Mouse (Mus musculus) liver, embryonic 16.5 days (tissue): ENCODE data around the gene Peak1. TPM values are rescaled to one million over a fixed set of nuclear protein-coding genes. Genes with fewer than 3 reads are reported as not detected.

Source experiments
- ATAC-seq: fragments of 200-750 bp; cut with Nextera tagmentation; 2 replicates; pipeline ENCODE4 v1.8.0; 2017; ENCODE audit warnings: low read depth, mild to moderate bottlenecking, moderate number of reproducible peaks, moderate library complexity
- H3K27ac ChIP-seq: fragments of 300-500 bp; sonication (generic); 2 replicates; pipeline ENCODE4 v1.5.1; 2014; ENCODE audit warnings: mild to moderate bottlenecking, low read length
- H3K27me3 ChIP-seq: fragments of 300-500 bp; sonication (generic); 2 replicates; pipeline ENCODE4 v1.6.1; 2014; ENCODE audit warnings: low read depth, low read length, mixed read lengths; ENCODE audit not compliant: control insufficient read depth, insufficient read depth
- H3K36me3 ChIP-seq: fragments of 300-500 bp; sonication (generic); 2 replicates; pipeline ENCODE4 v1.6.1; 2014; ENCODE audit warnings: mild to moderate bottlenecking; ENCODE audit not compliant: control insufficient read depth, insufficient read depth
- H3K4me1 ChIP-seq: fragments of 300-500 bp; sonication (generic); 2 replicates; pipeline ENCODE4 v1.6.1; 2014; ENCODE audit warnings: low read depth, low read length, mixed read lengths; ENCODE audit not compliant: control insufficient read depth
- H3K4me2 ChIP-seq: fragments of 300-500 bp; sonication (generic); 2 replicates; pipeline ENCODE4 v1.6.1; 2014; ENCODE audit warnings: low read depth, low read length, mixed read lengths
- H3K4me3 ChIP-seq: fragments of 300-500 bp; sonication (generic); 2 replicates; pipeline ENCODE4 v1.5.1; 2014; ENCODE audit warnings: low read depth, mild to moderate bottlenecking, low read length
- H3K9ac ChIP-seq: fragments of 300-500 bp; sonication (generic); 2 replicates; pipeline ENCODE4 v1.6.1; 2014; ENCODE audit warnings: low read depth, low read length
- H3K9me3 ChIP-seq: fragments of 300-500 bp; sonication (generic); replicated peaks from 2 replicates; pipeline ENCODE4 v1.6.1; 2016; ENCODE audit warnings: low read length; ENCODE audit not compliant: control insufficient read depth
- WGBS: fragments of 180-500 bp; shearing (Covaris S2); extraction: QIAGEN DNeasy Blood & Tissue Kit; methylation state at CpG from one replicate; pipeline ENCODE4 v1.1.7; 2014; ENCODE audit not compliant: insufficient replicate concordance; 5-methylcytosine and 5-hydroxymethylcytosine counted together
- polyA plus RNA-seq: library from polyadenylated mRNA; unstranded; fragments of >200 nt; fragmentation: Nextera tagmentation; extraction: Ambion mirVana; gene quantifications from 2 replicates; pipeline ENCODE4 v1.2.1, GENCODE M21; 2015

Peak1 gene
- polyA plus RNA-seq, 1 experiment from 2014 or later: 2.8 TPM

GRCm38 (mm10) chr9:56207083-56207482 is 210.8 kb downstream of the Peak1 start:
- Histone ChIP-seq H3K27me3 (no peaks in the 10 kb centered on the region), H3K9ac (no peak overlapping the region), H3K36me3 (no peaks in the 10 kb centered on the region), H3K4me1 (no peaks in the 10 kb centered on the region), H3K27ac (no peak overlapping the region), H3K4me3 (no peak overlapping the region), H3K9me3 (no peaks in the 10 kb centered on the region), H3K4me2 (no peak overlapping the region)
- WGBS: 41% methylated on average over 10 of the region's 10 CpGs
- ATAC-seq: no peak

- Histone ChIP-seq H3K9ac (no peak overlapping the region), H3K4me1 (no peaks in the 10 kb centered on the region), H3K9me3 (no peaks in the 10 kb centered on the region), H3K27me3 (no peaks in the 10 kb centered on the region), H3K27ac (no peak overlapping the region), H3K4me2 (no peak overlapping the region), H3K4me3 (no peak overlapping the region), H3K36me3 (no peaks in the 10 kb centered on the region)
- WGBS: 79% methylated on average over 11 of the region's 11 CpGs
- ATAC-seq: no peak
Observed at GRCm38 (mm10) chr9:56205336-56205735, 212.5 kb downstream of the Peak1 start.

DNA sequence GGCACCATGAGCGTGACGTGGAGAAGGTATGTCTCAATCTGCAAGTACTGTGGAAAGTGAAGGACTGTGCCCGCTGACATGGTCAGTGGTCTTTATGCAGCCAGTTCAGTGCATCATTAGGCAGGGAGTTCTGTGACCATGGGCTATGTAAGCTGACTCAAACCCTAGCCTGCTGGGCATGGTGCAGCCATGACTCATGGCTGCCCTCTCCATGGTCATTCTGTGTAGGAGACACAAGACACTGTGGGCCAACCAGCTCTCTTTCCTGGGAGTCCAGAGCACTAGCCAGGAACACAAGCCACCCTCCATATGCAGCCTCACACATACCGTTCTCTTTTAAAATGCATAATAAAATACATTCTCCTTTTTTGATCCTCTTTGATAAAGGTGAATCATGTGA is 213.6 kb downstream of the Peak1 start:
- Histone ChIP-seq H3K27ac (no peak overlapping the region), H3K27me3 (no peaks in the 10 kb centered on the region), H3K4me3 (no peak overlapping the region), H3K4me1 (no peaks in the 10 kb centered on the region), H3K9me3 (no peaks in the 10 kb centered on the region), H3K9ac (no peak overlapping the region), H3K36me3 (no peaks in the 10 kb centered on the region), H3K4me2 (no peak overlapping the region)
- WGBS: 74% methylated on average over 4 of the region's 4 CpGs
- no peak for ATAC-seq

DNA sequence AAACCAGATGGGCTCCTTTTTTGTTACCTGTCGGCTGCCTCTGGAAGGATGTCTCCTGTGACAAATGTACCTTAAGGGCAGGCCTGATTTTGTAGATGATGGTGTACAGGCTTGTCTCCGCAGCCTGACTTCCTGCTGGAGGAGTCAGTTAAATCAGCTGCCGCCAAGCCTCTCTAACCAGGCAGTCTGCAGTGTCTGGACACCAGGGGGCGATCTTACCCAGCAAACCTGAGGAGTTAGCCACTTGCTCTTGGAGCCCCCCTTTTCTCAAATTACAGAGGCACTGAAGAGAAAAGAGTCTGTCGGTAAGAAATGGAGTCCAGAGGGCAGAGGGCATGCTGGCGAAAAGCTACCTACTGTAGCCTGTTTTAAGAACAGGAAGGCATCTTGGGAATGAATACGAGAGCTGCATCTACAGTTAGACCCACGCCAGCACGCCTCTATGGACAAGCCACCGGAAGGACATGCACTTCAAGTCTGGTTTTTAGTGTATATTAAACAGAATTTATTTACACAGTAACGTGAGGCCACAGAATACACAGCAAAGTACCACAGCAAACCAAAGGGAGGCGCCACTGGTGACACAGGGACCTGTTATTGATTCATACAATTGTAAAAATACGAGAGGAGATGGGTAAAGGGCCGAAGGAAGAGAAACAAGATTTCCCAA is 217.1 kb downstream of the Peak1 start:
- Histone ChIP-seq H3K4me3 (no peak overlapping the region), H3K4me2 (no peak overlapping the region), H3K9ac (no peak overlapping the region), H3K36me3 (no peaks in the 10 kb centered on the region), H3K9me3 (no peaks in the 10 kb centered on the region), H3K27me3 (no peaks in the 10 kb centered on the region), H3K4me1 (no peaks in the 10 kb centered on the region), H3K27ac (no peak overlapping the region)
- ATAC-seq: no peak
- WGBS: 34% methylated on average over 14 of the region's 14 CpGs

GRCm38 (mm10) chr9:56200200-56200599 is 217.7 kb downstream of the Peak1 start:
- H3K27ac ChIP-seq: no peak overlapping the region
- H3K4me3 ChIP-seq: no peak overlapping the region
- H3K4me1 ChIP-seq: no peaks in the 10 kb centered on the region
- no peak for ATAC-seq
- H3K27me3 ChIP-seq: no peaks in the 10 kb centered on the region
- 52% methylated on average over 2 of the region's 2 CpGs for WGBS
- H3K9me3 ChIP-seq: no peaks in the 10 kb centered on the region
- no peak overlapping the region for H3K4me2 ChIP-seq
- no peak overlapping the region for H3K9ac ChIP-seq
- H3K36me3 ChIP-seq: no peaks in the 10 kb centered on the region

DNA sequence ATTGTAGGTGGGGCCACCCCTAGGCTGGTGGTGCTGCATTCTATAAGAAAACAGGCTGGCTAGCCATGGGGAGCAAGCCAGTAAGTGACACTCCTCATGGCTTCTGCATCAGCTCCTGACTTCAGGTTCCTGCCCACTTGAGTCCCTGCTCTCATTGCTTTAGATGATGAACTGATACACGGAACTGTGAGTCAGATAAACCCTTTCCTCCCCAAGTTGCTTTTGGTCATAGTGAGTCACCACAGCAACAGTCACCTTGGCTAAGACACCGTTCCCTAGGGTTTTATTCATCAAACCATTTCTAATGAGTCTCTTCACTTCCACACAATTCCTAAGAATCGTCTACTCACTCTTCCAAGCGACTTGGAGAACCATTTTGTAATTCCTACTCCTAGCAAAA is 220.9 kb downstream of the Peak1 start:
- H3K36me3 ChIP-seq: no peaks in the 10 kb centered on the region
- H3K9me3 ChIP-seq: no peaks in the 10 kb centered on the region
- H3K4me3 ChIP-seq: no peak overlapping the region
- H3K4me2 ChIP-seq: no peak overlapping the region
- H3K4me1 ChIP-seq: no peaks in the 10 kb centered on the region
- no peak overlapping the region for H3K27ac ChIP-seq
- WGBS: 57% methylated on average over 4 of the region's 4 CpGs
- H3K9ac ChIP-seq: no peak overlapping the region
- no peaks in the 10 kb centered on the region for H3K27me3 ChIP-seq
- ATAC-seq: no peak

- Histone ChIP-seq H3K4me3 (no peak overlapping the region), H3K9ac (no peak overlapping the region), H3K9me3 (no peaks in the 10 kb centered on the region), H3K4me1 (no peaks in the 10 kb centered on the region), H3K27ac (no peak overlapping the region), H3K36me3 (no peaks in the 10 kb centered on the region), H3K27me3 (no peaks in the 10 kb centered on the region), H3K4me2 (no peak overlapping the region)
- ATAC-seq: no peak
- WGBS: 66% methylated on average over 3 of the region's 3 CpGs
Observed at GRCm38 (mm10) chr9:56195193-56195592, 222.7 kb downstream of the Peak1 start.

- H3K9ac ChIP-seq: no peak overlapping the region
- H3K4me1 ChIP-seq: no peaks in the 10 kb centered on the region
- no peak overlapping the region for H3K27ac ChIP-seq
- ATAC-seq: no peak
- H3K9me3 ChIP-seq: no peaks in the 10 kb centered on the region
- WGBS: 46% methylated on average over 11 of the region's 11 CpGs
- no peak overlapping the region for H3K4me3 ChIP-seq
- H3K36me3 ChIP-seq: no peaks in the 10 kb centered on the region
- H3K27me3 ChIP-seq: no peaks in the 10 kb centered on the region
- no peak overlapping the region for H3K4me2 ChIP-seq
Observed at GRCm38 (mm10) chr9:56191498-56192455, 226.1 kb downstream of the Peak1 start.
